Mouse (Mus musculus) midbrain, postnatal 0 days (tissue): ENCODE measurements around the gene Nol4l. TPM values are rescaled to one million over a fixed set of nuclear protein-coding genes. Genes with fewer than 3 reads are reported as not detected.

Experiments used
- ATAC-seq: fragments of 200-750 bp; cut with Nextera tagmentation; 2 replicates; pipeline ENCODE4 v1.8.0; 2017; ENCODE audit warnings: moderate number of reproducible peaks, mild to moderate bottlenecking, moderate TSS enrichment, moderate library complexity; ENCODE audit not compliant: low FRiP score
- DNase-seq: peaks from one replicate; pipeline ENCODE4 v3.0.0-alpha.2; 2015; ENCODE audit warnings: low spot score
- H3K27ac ChIP-seq: fragments of 300-500 bp; sonication (generic); 2 replicates; pipeline ENCODE4 v1.5.1; 2014; ENCODE audit warnings: low read depth, mild to moderate bottlenecking, low read length, mixed read lengths
- H3K27me3 ChIP-seq: fragments of 300-500 bp; sonication (generic); 2 replicates; pipeline ENCODE4 v1.6.1; 2014; ENCODE audit warnings: low read length, control low read depth, mixed read lengths; ENCODE audit not compliant: insufficient read depth
- H3K36me3 ChIP-seq: fragments of 300-500 bp; sonication (generic); 2 replicates; pipeline ENCODE4 v1.6.1; 2014; ENCODE audit warnings: low read length, control low read depth, mixed read lengths; ENCODE audit not compliant: insufficient read depth
- H3K4me1 ChIP-seq: fragments of 300-500 bp; sonication (generic); 2 replicates; pipeline ENCODE4 v1.6.1; 2014; ENCODE audit warnings: mild to moderate bottlenecking, control low read depth, antibody characterized with exemption, low read length, mixed read lengths; ENCODE audit not compliant: insufficient read depth
- H3K4me2 ChIP-seq: fragments of 300-500 bp; sonication (generic); 2 replicates; pipeline ENCODE4 v1.6.1; 2014; ENCODE audit warnings: low read depth, mild to moderate bottlenecking, low read length, mixed read lengths; ENCODE audit not compliant: poor library complexity, severe bottlenecking
- H3K4me3 ChIP-seq: fragments of 300-500 bp; sonication (generic); 2 replicates; pipeline ENCODE4 v1.5.1; 2014; ENCODE audit warnings: low read depth, mild to moderate bottlenecking, low read length, moderate library complexity
- H3K9ac ChIP-seq: fragments of 300-500 bp; sonication (generic); replicated peaks from 2 replicates; pipeline ENCODE4 v1.6.1; 2014; ENCODE audit warnings: mild to moderate bottlenecking, low read length, moderate library complexity, mixed read lengths; ENCODE audit not compliant: poor library complexity, severe bottlenecking
- H3K9me3 ChIP-seq: fragments of 300-500 bp; sonication (generic); 2 replicates; pipeline ENCODE4 v1.6.1; 2016; ENCODE audit warnings: low read length, control low read depth
- CTCF ChIP-seq: IDR thresholded peaks from 2 replicates; pipeline ENCODE4 v1.5.1; 2016; ENCODE audit warnings: antibody characterized with exemption, mild to moderate bottlenecking
- WGBS: fragments of 180-500 bp; shearing (Covaris S2); extraction: QIAGEN DNeasy Blood & Tissue Kit; methylation state at CpG from one replicate; pipeline ENCODE4 v1.1.7; 2014; 5-methylcytosine and 5-hydroxymethylcytosine counted together
- polyA plus RNA-seq: library from polyadenylated mRNA; unstranded; fragments of >200 nt; fragmentation: Nextera tagmentation; extraction: Ambion mirVana; gene quantifications from 2 replicates; pipeline ENCODE4 v1.2.1, GENCODE M21; 2015
- total RNA-seq: library from RNA; depleted of rRNA; stranded (reverse); fragments of >200 nt; gene quantifications from 2 replicates; pipeline ENCODE4 v1.2.3, GENCODE M21; 2014

Nol4l gene
- total and polyA plus RNA-seq, 2 experiments from 2014 or later = 26.4 to 97.7 TPM

GRCm38 (mm10) chr2:153481108-153481860 is 48.5 kb downstream of the Nol4l start:
- ATAC-seq = no peak
- no peaks in the 10 kb centered on the region for H3K27me3 ChIP-seq
- no peaks in the 10 kb centered on the region for H3K9me3 ChIP-seq
- H3K4me2 ChIP-seq = no peak overlapping the region
- H3K9ac ChIP-seq = no peak overlapping the region
- no peak for TF ChIP-seq CTCF
- H3K4me3 ChIP-seq = no peak overlapping the region
- peaks cover 20% of the 10 kb centered on the region; the same call in 1 of the 2 replicates for H3K4me1 ChIP-seq
- no peak overlapping the region for H3K27ac ChIP-seq
- WGBS = 69% methylated on average over 7 of the region's 7 CpGs
- DNase-seq = no peak
- H3K36me3 ChIP-seq = peaks cover 16% of the 10 kb centered on the region

GRCm38 (mm10) chr2:153479486-153479885 is 50.3 kb downstream of the Nol4l start:
- no peak overlapping the region for H3K4me3 ChIP-seq
- ATAC-seq (no peak), DNase-seq (no peak)
- H3K9me3 ChIP-seq = no peaks in the 10 kb centered on the region
- no peak overlapping the region for H3K9ac ChIP-seq
- H3K4me2 ChIP-seq = no peak overlapping the region
- peaks cover 16% of the 10 kb centered on the region for H3K36me3 ChIP-seq
- H3K4me1 ChIP-seq = peaks cover 20% of the 10 kb centered on the region; the same call in 1 of the 2 replicates
- no peak for TF ChIP-seq CTCF
- WGBS = 95% methylated on average over 1 of the region's 1 CpGs
- no peak overlapping the region for H3K27ac ChIP-seq
- H3K27me3 ChIP-seq = no peaks in the 10 kb centered on the region

- peaks cover 10% of the 10 kb centered on the region; the same call in 1 of the 2 replicates for H3K4me1 ChIP-seq
- H3K9me3 ChIP-seq = no peaks in the 10 kb centered on the region
- no peak overlapping the region for H3K9ac ChIP-seq
- peak; percentile 92 for TF ChIP-seq CTCF
- DNase-seq = peak; percentile 84
- no peaks in the 10 kb centered on the region for H3K27me3 ChIP-seq
- no peak overlapping the region for H3K27ac ChIP-seq
- peaks cover 16% of the 10 kb centered on the region for H3K36me3 ChIP-seq
- peak; percentile 67 for ATAC-seq
- no peak overlapping the region for H3K4me2 ChIP-seq
- no peak overlapping the region for H3K4me3 ChIP-seq
- 4% methylated on average over 4 of the region's 4 CpGs for WGBS
Observed at GRCm38 (mm10) chr2:153478583-153478982, 51.2 kb downstream of the Nol4l start.

- Histone ChIP-seq H3K27ac (no peak overlapping the region; the same call in 1 of the 2 replicates), H3K4me3 (no peak overlapping the region), H3K4me1 (no peaks in the 10 kb centered on the region), H3K27me3 (no peaks in the 10 kb centered on the region), H3K36me3 (peaks cover 11% of the 10 kb centered on the region), H3K4me2 (no peak overlapping the region), H3K9ac (peak overlapping the region; percentile 42; the same call in 1 of the 2 replicates), H3K9me3 (no peaks in the 10 kb centered on the region)
- TF ChIP-seq CTCF = no peak
- 29% methylated on average over 4 of the region's 4 CpGs for WGBS
- DNase-seq (peak; percentile 49), ATAC-seq (no peak)
Observed at GRCm38 (mm10) chr2:153475114-153476112, 54.4 kb downstream of the Nol4l start.

GRCm38 (mm10) chr2:153470983-153471382 is 58.8 kb downstream of the Nol4l start:
- Histone ChIP-seq H3K4me1 (no peaks in the 10 kb centered on the region), H3K27ac (no peak overlapping the region), H3K4me3 (no peak overlapping the region), H3K36me3 (peaks cover 14% of the 10 kb centered on the region), H3K9me3 (no peaks in the 10 kb centered on the region), H3K9ac (no peak overlapping the region), H3K4me2 (no peak overlapping the region), H3K27me3 (no peaks in the 10 kb centered on the region)
- ATAC-seq (no peak), DNase-seq (peak; percentile 65)
- no peak for TF ChIP-seq CTCF
- 28% methylated on average over 3 of the region's 3 CpGs for WGBS
